In the genomic region with DNA sequence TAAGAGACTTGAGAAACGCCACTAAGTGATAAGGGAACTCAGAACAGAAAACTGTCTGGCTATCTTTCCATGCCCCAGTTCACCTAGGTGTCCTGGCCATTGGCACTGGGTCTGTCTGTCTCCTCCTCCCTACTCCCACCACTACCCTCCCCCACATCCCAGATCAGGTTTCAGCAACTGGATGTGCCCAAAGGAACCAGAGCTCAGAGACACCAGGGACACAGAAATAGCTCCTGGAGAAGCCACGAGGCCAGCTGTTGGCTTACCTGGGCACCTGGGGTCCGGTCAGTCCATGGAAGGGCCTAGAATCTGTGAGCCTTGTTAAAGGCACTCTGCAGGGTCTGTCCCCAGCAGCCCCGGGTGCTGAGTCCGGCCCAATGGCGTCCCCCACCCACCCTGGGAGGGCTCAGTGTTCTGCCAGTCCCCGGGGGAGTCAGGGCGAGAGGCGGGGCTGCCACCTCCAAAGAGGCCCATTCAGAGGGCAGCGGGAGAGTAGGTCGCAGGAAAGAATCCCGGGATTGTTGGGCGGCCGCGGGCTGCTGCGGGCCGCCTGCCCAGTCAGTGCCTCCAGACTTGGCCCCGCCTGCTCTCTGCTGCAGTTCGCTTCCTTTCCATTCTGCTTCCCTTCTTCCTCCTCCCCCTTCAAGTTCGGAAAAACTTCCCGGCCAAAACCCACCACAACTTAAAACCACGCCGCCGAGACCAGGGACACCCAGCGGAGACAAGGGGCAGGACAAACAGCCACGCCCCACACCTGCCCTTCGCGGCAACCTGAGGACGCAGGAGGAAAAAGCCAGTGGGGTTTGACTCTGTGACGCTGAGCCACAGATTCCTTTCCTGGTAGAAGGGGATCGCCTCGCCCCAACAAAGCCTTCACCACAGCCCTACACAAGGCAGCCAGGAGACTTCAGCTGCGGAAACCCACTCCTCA, we compare ENCODE assay signal across 8 mouse cellular contexts.
DNase-seq lines count a peak whose midpoint lies in the region; ATAC-seq and TF ChIP-seq lines count a peak whose summit lies in the region.

No protein-coding gene starts in this region.

- H3K4me1 ChIP-seq in embryonic facial prominence, embryonic 13.5 days: peaks cover 54% of the 10 kb centered on the region
- H3K4me1 ChIP-seq in heart, adult 2 months (ENCODE audit: control insufficient read depth, insufficient read depth, low read length): peaks cover 2% of the 10 kb centered on the region; the same call in 1 of the 2 replicates
- H3K4me1 ChIP-seq in limb, embryonic 10.5 days: peaks cover 40% of the 10 kb centered on the region

- H3K4me3 ChIP-seq in embryonic facial prominence, embryonic 13.5 days: peak overlapping the region; percentile 55
- H3K4me3 ChIP-seq in heart, adult 2 months: peak overlapping the region; percentile 58
- H3K4me3 ChIP-seq in limb, embryonic 10.5 days: peak overlapping the region; percentile 54

- 0 out of 2 replicates have a peak, but pooled peaks have one; percentile 12 for TF ChIP-seq POLR2A in heart, adult 2 months (IDR thresholded peaks at IDR 0.05; ENCODE audit: insufficient read depth, low read depth, low read length)

- ATAC-seq in embryonic facial prominence, embryonic 13.5 days (ENCODE audit: insufficient number of reproducible peaks, insufficient read depth, low FRiP score, low TSS enrichment, low read depth): peak; percentile 79

- H3K27me3 ChIP-seq in embryonic facial prominence, embryonic 13.5 days: no peaks in the 10 kb centered on the region
- H3K27me3 ChIP-seq in heart, adult 2 months (ENCODE audit: control insufficient read depth, insufficient read depth, low read length): no peaks in the 10 kb centered on the region
- no peaks in the 10 kb centered on the region for H3K27me3 ChIP-seq in limb, embryonic 10.5 days (ENCODE audit: low read depth, poor library complexity, severe bottlenecking)

- peak; percentile 72 for DNase-seq in adrenal gland, postnatal 14 days
- peak; percentile 77 to 84 for DNase-seq in heart, adult 2 months
- DNase-seq in kidney, adult 18-20 months: peak; percentile 75
- DNase-seq in limb, embryonic 10.5 days (ENCODE audit: low spot score): peak; percentile 73
- DNase-seq in mesoderm, embryonic 11.5 days (ENCODE audit: low read depth, low spot score): peak; percentile 70
- DNase-seq in skeletal muscle tissue, adult 2 months (ENCODE audit: low read depth, low spot score): peak; percentile 70
- DNase-seq in spleen, postnatal 14 days (ENCODE audit: low spot score in 2 of 2): no peak

- H3K27ac ChIP-seq in embryonic facial prominence, embryonic 13.5 days: peak overlapping the region; percentile 98
- H3K27ac ChIP-seq in heart, adult 2 months: peak overlapping the region; percentile 92
- peak overlapping the region; percentile 90 for H3K27ac ChIP-seq in limb, embryonic 10.5 days

- peak overlapping the region; percentile 86 for H3K4me2 ChIP-seq in embryonic facial prominence, embryonic 13.5 days

- H3K79me2 ChIP-seq in heart, adult 2 months (replicated peaks; ENCODE audit: control insufficient read depth, insufficient read depth, low read length): no peaks in the 10 kb centered on the region

- WGBS in embryonic facial prominence, embryonic 13.5 days: under 1% methylated on average over 33 of the region's 33 CpGs
- WGBS in heart, adult 2 months: 3% methylated on average over 33 of the region's 33 CpGs
- WGBS in limb, embryonic 10.5 days: under 1% methylated on average over 33 of the region's 33 CpGs

- H3K9ac ChIP-seq in embryonic facial prominence, embryonic 13.5 days: peak overlapping the region; percentile 79
- H3K9ac ChIP-seq in heart, adult 2 months (ENCODE audit: low read depth, low read length): peak overlapping the region; percentile 72

- TF ChIP-seq CTCF in heart, adult 2 months (IDR thresholded peaks at IDR 0.05): peak; percentile 28

- TF ChIP-seq EP300 in heart, adult 2 months (IDR thresholded peaks at IDR 0.05; ENCODE audit: insufficient read depth, low read depth, low read length): no peak

- intact Hi-C loops in heart, adult 2 months (cut with DNase I): no loop called here

- H3K9me3 ChIP-seq in embryonic facial prominence, embryonic 13.5 days: no peaks in the 10 kb centered on the region
- H3K9me3 ChIP-seq in limb, embryonic 10.5 days (replicated peaks): no peaks in the 10 kb centered on the region

- H3K36me3 ChIP-seq in embryonic facial prominence, embryonic 13.5 days: peaks cover 16% of the 10 kb centered on the region; the same call in 1 of the 2 replicates
- H3K36me3 ChIP-seq in heart, adult 2 months (ENCODE audit: control insufficient read depth, insufficient read depth, low read length): no peaks in the 10 kb centered on the region
- H3K36me3 ChIP-seq in limb, embryonic 10.5 days: peaks cover 59% of the 10 kb centered on the region

Comparison
In these comparisons a context has a peak if more than half of its experiments do, and no peak if none do; other contexts are left out.
1. DNase-seq: peak in adrenal gland, postnatal 14 days (single experiment), heart, adult 2 months (2 of 2), kidney, adult 18-20 months (single experiment), limb, embryonic 10.5 days (single experiment), mesoderm, embryonic 11.5 days (single experiment) and skeletal muscle tissue, adult 2 months (single experiment); none in spleen, postnatal 14 days (0 of 2).
2. Peak in every context shown above with its lines, with median percentiles within 50 percentile points of each other: H3K27ac ChIP-seq and H3K4me3 ChIP-seq.